Mouse (Mus musculus): ENCODE data around the gene Hbb-bs.
"Not testable (repeated sequence)": the region's sequence is repeated elsewhere in the genome, so short reads cannot be mapped to it uniquely, and the experiment has no call there.

Hbb-bs gene

DNA sequence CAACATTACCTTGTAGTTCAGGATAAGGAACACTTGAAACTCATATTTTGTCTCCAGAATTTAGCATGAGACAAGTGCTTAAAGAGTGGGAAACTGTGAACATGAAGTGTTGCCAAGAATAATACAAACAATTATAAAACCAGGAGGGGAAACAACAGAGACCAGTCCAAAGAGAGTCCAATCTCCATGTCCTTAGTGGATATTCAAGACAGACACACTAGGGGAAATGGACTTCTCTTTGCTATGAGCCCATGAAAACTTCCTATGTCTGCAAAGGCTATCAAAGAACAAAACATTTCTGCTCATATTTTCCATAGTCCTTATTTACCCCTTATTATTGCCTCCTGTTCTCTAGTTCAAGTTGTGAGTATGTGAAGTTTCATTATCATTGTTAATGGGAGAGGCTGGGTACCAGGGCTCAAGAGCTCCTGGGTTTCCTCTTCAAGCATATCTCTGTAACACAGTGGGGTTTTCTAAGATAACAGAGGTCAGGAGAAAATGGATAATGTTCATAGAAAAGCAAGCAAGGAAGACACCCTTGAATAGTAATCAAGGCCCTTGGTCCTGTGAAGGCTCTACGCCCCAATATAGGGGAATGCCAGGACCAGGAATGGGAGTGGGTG, 16.6 kb downstream of the Hbb-bs start:
- no peak for DNase-seq (ENCODE audit: low spot score in 2 of 2)

DNA sequence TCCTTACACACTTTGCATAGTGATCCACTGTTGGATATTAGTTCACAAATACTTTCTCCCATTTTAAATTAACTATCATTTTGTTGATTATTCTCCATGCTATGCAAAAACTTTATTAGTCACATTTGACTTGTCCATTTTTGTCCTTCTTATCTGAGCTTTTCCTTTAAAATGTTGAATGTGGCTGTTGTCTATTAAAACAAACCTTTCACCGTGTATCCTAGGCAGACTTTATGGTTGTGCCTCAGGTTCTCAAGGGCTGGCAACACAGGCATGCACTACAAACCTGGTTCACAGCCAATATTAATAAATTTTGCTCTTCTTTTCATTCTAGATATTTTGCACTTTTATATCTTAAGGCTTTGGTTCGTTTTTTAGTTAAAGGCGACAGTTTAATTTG, 17.1 kb downstream of the Hbb-bs start:
- DNase-seq (ENCODE audit: low spot score in 2 of 2): no peak

DNA sequence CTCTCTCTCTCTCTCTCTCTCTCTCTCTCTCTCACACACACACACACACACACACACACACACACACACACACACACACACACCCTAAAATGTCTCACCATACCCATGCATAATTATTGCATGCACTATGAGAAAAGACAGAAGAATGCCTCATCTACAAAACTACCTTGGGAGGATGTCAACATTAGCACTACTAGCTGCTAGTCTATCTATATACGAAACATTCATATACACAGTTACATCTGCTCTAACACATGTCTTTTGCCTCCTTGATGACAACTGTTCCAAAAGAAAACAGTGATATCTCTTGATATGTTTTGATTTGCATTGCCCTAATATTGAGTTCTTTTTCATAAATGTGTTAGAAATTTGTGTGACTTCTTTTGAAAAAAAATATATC, 17.6 kb downstream of the Hbb-bs start:
- no peak for DNase-seq (ENCODE audit: low spot score in 2 of 2)

DNA sequence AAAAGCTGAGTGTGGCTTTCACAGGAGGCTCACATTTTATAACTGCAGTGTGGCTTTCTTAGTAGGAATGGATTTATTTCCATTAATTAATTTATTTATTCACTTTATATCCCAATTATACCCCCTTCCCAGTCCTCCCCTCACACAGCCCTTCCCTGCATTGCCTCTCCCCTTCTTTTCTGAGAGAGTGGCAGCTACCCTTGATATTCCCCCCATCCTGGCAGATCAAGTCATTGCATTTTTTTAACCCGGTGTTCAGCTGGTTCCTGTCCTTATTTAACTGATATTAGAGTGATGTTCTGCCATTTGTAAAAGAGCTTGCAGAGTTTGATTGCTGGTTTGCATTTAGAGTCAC, 18.1 kb downstream of the Hbb-bs start:
- DNase-seq (ENCODE audit: low spot score in 2 of 2): no peak

DNA sequence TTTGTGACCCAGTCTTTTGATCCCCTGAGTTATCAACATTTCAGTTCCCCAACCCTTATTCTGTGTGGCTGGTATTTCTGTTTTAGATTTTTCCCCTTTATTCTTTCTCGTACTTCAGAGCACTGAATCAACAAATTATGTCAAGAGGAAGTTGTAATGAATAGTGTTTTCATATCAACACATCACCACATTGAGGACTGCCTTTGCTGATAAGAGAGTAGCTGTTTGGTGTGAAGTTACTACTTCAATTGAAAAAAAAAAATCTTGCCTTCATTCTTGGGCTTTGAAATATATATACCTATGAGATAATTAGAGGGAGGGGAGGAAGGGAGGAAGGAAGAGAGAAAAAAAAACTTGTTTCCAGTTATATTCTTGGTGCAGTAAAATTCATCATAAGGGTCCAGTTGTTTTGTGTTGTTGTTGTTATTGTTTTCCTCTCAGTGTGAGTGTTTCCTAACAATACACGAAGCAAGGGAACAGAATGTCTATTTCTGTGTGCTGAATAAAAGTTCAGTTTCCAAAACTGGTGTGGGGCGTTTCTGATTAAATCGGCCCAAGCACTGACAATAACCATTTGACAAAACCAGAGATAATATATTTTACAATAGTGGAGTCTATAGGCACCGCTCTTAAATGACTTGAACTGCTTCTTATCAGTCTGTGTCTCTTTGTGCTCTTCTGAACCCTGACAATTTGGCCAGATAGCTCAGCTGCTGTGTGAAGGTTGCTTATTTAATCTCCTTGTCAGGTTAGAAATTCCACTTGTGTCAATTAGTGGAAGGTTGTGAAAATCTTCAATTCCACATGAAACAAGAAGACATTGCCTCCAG, 18.7 kb downstream of the Hbb-bs start:
- DNase-seq (ENCODE audit: low spot score in 2 of 2): no peak

DNA sequence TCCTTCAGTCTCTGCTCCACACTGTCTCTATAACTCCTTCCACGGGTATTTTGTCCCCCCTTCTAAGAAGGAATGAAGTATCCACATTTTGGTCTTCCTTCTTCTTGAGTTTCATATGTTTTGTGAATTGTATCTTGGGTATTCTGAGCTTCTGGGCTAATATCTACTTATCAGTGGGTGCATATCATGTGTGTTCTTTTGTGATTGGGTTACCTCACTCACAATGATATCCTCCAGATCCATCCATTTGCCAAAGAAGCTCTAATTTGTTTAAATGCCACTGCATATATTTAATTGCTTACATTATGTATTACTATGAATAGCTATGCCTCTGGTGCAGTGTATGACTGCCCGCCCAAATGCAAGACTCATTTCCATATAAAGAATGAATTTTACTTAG, 19.8 kb downstream of the Hbb-bs start:
- not testable (repeated sequence) for DNase-seq (ENCODE audit: low spot score in 2 of 2)

DNA sequence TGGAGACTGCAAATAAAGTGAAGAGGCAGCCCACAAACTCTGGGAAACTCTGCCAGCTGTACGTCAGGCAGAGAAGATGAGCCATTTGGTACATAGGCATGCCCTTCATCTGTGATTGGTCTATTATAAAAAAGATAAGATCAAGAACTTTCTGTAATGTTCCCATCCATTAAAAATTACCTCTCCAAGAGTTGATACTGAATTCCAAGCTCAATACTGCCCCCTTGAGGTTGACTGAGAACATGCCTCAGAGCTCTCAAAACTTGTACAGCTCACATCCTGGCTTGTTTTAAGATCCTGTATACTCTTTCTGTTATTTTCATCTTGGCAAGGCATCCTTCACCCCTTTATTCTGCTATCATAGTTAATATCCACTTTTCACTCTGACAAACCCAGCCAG, 21.0 kb downstream of the Hbb-bs start:
- no peak for DNase-seq (ENCODE audit: low spot score in 2 of 2)

DNA sequence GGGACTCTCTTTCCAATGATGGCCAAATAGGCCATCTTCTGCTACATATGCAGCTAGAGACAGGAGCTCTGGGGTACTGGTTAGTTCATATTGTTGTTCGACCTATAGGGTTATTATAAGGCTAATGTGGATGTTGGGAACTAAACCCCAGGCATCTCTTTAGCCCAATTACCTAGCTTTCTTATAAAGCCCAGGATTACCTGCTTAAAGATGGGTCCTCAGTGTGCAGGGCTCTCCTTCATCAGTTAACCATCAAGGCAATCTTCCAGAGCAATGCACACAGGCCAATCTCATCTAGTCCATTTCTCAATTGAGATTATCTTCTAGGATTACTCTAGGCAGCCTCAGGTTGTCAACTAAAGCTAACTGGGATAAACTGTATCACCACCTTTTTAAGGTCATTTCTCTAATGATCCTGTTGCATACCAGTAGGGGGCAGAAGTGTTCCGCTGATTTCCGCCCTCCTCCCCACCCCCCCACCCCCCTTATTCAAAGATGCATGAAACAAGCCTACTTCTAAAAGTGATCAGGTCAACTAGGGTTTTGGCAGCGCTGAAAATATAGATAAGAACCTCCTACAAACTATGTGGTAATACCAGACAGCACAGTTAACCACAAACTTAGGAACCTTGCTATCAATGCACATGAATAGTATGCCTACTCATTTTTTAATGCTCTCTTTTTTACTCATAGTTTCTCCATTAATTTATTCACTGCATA, 35.1 kb downstream of the Hbb-bs start:
- DNase-seq (ENCODE audit: low spot score in 2 of 2): no peak

DNA sequence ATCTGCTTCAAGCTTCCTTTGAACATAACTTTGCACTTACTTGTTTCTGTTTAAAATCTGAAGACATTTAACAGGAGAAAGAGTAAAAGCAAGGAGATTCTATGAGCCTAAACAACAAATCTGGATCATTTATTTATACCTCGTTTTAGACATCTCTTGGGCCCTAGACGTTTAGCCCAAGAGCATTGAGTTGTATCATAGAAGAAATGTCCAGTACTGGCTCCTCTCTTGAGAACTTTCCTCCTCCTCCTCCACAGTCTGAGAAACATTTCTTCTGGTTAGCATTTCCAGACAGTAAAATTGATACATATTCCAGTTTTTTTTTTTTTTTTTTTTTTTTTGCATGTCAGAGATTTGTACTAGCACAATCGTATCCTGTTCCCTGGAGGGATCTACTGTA, 36.2 kb downstream of the Hbb-bs start, which contains the start of gene Olfr67:
Gene Olfr67, minus strand, starts transcription at position 101 of the 400 bp plus-strand sequence.
- no peak for DNase-seq (ENCODE audit: low spot score in 2 of 2)

DNA sequence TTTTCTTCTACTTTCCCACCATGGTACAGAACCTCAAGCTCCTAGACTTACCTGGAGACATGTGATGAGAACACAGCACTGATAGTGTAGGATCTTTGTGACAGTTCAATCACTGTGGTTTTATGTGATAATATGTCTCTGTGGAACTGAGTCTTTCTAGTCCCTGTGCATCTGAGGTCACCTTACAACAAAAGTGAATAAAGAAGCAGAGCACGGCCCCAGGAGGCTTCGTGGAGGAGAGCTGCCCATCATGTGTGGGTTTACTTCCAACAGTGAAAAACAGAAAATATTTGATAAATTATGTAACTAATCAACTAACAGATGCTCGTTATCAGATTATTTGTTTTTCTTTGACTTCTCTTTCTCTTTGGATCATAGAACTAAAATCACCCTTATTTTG, 48.3 kb downstream of the Hbb-bs start, which contains the start of gene Olfr68:
Gene Olfr68, minus strand, starts transcription at position 101 of the 400 bp plus-strand sequence.
- no peak for DNase-seq (ENCODE audit: low spot score in 2 of 2)

DNA sequence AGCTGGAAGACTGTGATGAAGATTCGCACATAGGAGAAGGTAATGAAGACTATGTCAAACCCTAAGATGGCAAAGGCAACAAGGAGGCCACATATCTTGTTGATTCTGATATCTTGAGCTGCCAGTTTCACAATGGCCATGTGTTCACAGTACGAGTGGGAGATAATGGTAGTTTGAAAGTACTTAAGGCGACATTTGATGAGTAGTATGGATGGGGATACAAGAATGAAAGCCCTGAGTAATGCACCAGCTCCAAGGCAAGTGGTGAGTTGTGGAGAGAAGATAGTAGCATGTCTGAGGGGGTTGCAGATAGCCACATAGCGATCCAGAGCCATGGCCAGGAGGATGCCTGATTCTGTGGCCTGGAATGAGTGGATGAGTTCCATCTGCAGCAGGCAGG, 50.2 kb downstream of the Hbb-bs start:
- DNase-seq (ENCODE audit: low spot score in 2 of 2): not testable (repeated sequence)
